Mouse (Mus musculus) fat pad, adult 2 months (tissue): ENCODE measurements around the gene BC049715.

Experiments
- DNase-seq: peaks from one replicate; pipeline ENCODE4 v3.0.0-alpha.2; 2011; ENCODE audit warnings: low read depth, low spot score; ENCODE audit errors: extremely low read depth

The BC049715 gene

GRCm38 (mm10) chr6:136889067-136889466, 61.6 kb downstream of the BC049715 start:
- DNase-seq = no peak

- DNase-seq = no peak
These were observed 62.1 kb downstream of the BC049715 start for GRCm38 (mm10) chr6:136889554-136889953.
